Mouse (Mus musculus) gastrocnemius, postnatal 4 days (tissue): Measurements from ENCODE around the gene Ptgis. TPM values are rescaled to one million over a fixed set of nuclear protein-coding genes. Genes with fewer than 3 reads are reported as not detected.

Experiments used
- DNase-seq, 2 experiments: peaks; one replicate each; pipeline ENCODE4 v3.0.0; 2021 to 2022; ENCODE audit warnings: low spot score in 2 of 2, mixed read lengths in 2 of 2
- total RNA-seq, 2 experiments: library from RNA; stranded (reverse); gene quantifications; 2 replicates each; pipeline ENCODE4 v1.2.3; 2021

Gene Ptgis
- total RNA-seq, 2 experiments from 2014 or later = 26.8 to 27.1 TPM

GRCm38 (mm10) chr2:167159721-167160120, 80.7 kb downstream of the Ptgis start:
- no peak for DNase-seq

GRCm38 (mm10) chr2:167158780-167159179, 81.6 kb downstream of the Ptgis start:
- no peak for DNase-seq

- no peak for DNase-seq
These were observed 84.2 kb downstream of the Ptgis start for GRCm38 (mm10) chr2:167156118-167156715.

- no peak for DNase-seq
These were observed 84.8 kb downstream of the Ptgis start for GRCm38 (mm10) chr2:167155541-167155973.

- DNase-seq = no peak
These were observed 89.5 kb downstream of the Ptgis start for GRCm38 (mm10) chr2:167150880-167151279.

GRCm38 (mm10) chr2:167150135-167150534, 90.3 kb downstream of the Ptgis start:
- no peak for DNase-seq

- DNase-seq = no peak
These were observed 91.4 kb downstream of the Ptgis start for GRCm38 (mm10) chr2:167149035-167149434.

- no peak for DNase-seq
These were observed 92.7 kb downstream of the Ptgis start for GRCm38 (mm10) chr2:167147708-167148107.

GRCm38 (mm10) chr2:167145904-167146303, 94.5 kb downstream of the Ptgis start:
- no peak for DNase-seq

- no peak for DNase-seq
These were observed 95.7 kb downstream of the Ptgis start for GRCm38 (mm10) chr2:167144439-167145307.

- DNase-seq = no peak
These were observed 96.5 kb downstream of the Ptgis start for GRCm38 (mm10) chr2:167143914-167144313.

- DNase-seq = no peak
These were observed 98.1 kb downstream of the Ptgis start for GRCm38 (mm10) chr2:167142282-167142681.

- no peak for DNase-seq
These were observed 98.6 kb downstream of the Ptgis start for GRCm38 (mm10) chr2:167141810-167142209.

Other genes with a start within 250 kb of the Ptgis start
- 10 to 100 TPM; 63.1 to 64.5 TPM for gene Stau1, start 244.3 kb downstream of the Ptgis start, total RNA-seq
- 10 to 100 TPM; 19.1 to 22.9 TPM for gene Ddx27, start 225.4 kb downstream of the Ptgis start, total RNA-seq
- 10 to 100 TPM; 17.9 to 18.6 TPM for gene Znfx1, start 177.6 kb downstream of the Ptgis start, total RNA-seq
- 10 to 100 TPM; 38.0 to 42.7 TPM for gene Kcnb1, start 50.4 kb downstream of the Ptgis start, total RNA-seq
- gene B4galt5, start 108.6 kb upstream of the Ptgis start, total RNA-seq = 10 to 100 TPM; 40.0 to 41.0 TPM
- 10 to 100 TPM; 28.4 to 32.3 TPM for gene Slc9a8, start 181.1 kb upstream of the Ptgis start, total RNA-seq